Mouse (Mus musculus) limb, embryonic 13.5 days (tissue): ENCODE data around the gene Hist2h2ac. TPM values are rescaled to one million over a fixed set of nuclear protein-coding genes. Genes with fewer than 3 reads are reported as not detected.
"Not testable (repeated sequence)": the region's sequence is repeated elsewhere in the genome, so short reads cannot be mapped to it uniquely, and the experiment has no call there.

Experiments used
- ATAC-seq: fragments of 200-750 bp; cut with Nextera tagmentation; 2 replicates; pipeline ENCODE4 v1.8.0; 2017; ENCODE audit warnings: low read depth, moderate number of reproducible peaks, moderate TSS enrichment; ENCODE audit not compliant: low FRiP score
- H3K27ac ChIP-seq: fragments of 300-500 bp; sonication (generic); 2 replicates; pipeline ENCODE4 v1.5.1; 2015; ENCODE audit warnings: inconsistent platforms, mild to moderate bottlenecking, moderate library complexity
- H3K27me3 ChIP-seq: fragments of 300-500 bp; sonication (generic); 2 replicates; pipeline ENCODE4 v1.6.1; 2015; ENCODE audit warnings: mild to moderate bottlenecking, inconsistent platforms
- H3K36me3 ChIP-seq: fragments of 300-500 bp; sonication (generic); 2 replicates; pipeline ENCODE4 v1.6.1; 2015; ENCODE audit warnings: inconsistent platforms, mild to moderate bottlenecking, moderate library complexity
- H3K4me1 ChIP-seq: fragments of 300-500 bp; sonication (generic); 2 replicates; pipeline ENCODE4 v1.6.1; 2015; ENCODE audit warnings: inconsistent platforms
- H3K4me2 ChIP-seq: fragments of 300-500 bp; sonication (generic); replicated peaks from 2 replicates; pipeline ENCODE4 v1.6.1; 2015; ENCODE audit warnings: inconsistent platforms, mild to moderate bottlenecking, moderate library complexity
- H3K4me3 ChIP-seq: fragments of 300-500 bp; sonication (generic); 2 replicates; pipeline ENCODE4 v1.5.1; 2015; ENCODE audit warnings: moderate library complexity, mild to moderate bottlenecking, inconsistent platforms
- H3K9ac ChIP-seq: fragments of 300-500 bp; sonication (generic); 2 replicates; pipeline ENCODE4 v1.6.1; 2015; ENCODE audit warnings: mild to moderate bottlenecking, inconsistent platforms
- H3K9me3 ChIP-seq: fragments of 300-500 bp; sonication (generic); 2 replicates; pipeline ENCODE4 v1.6.1; 2016; ENCODE audit warnings: inconsistent platforms
- WGBS: fragments of 180-500 bp; shearing (Covaris S2); methylation state at CpG from one replicate; pipeline ENCODE4 v1.1.7; 2015; 5-methylcytosine and 5-hydroxymethylcytosine counted together
- polyA plus RNA-seq: library from polyadenylated mRNA; unstranded; fragments of >200 nt; fragmentation: Nextera tagmentation; extraction: Ambion mirVana; gene quantifications from 2 replicates; pipeline ENCODE4 v1.2.1, GENCODE M21; 2015

Hist2h2ac gene
- polyA plus RNA-seq, 1 experiment from 2014 or later = 11.1 TPM

- Histone ChIP-seq H3K4me1 (peaks cover 50% of the 10 kb centered on the region), H3K4me2 (peak within 1 kb of the TSS; percentile 64), H3K27ac (peak within 1 kb of the TSS; percentile 75), H3K9ac (peak within 1 kb of the TSS; percentile 70), H3K4me3 (peak within 1 kb of the TSS; percentile 45)
- 0% methylated on average over 1 of the region's 47 CpGs for WGBS
- not testable (repeated sequence) for H3K27me3 ChIP-seq, H3K9me3 ChIP-seq, H3K36me3 ChIP-seq
- peak; percentile 91 for ATAC-seq
These were observed 25.8 kb upstream of the Hist2h2ac start, which contains the start of gene Hist2h3c1 for GRCm38 (mm10) chr3:96246427-96246856. Hist2h3c1 (plus strand) TSS chr3:96246685.

- Histone ChIP-seq H3K27ac (peak overlapping the region; percentile 75; the same call in 1 of the 2 replicates), H3K4me2 (peak overlapping the region; percentile 53), H3K4me1 (peaks cover 50% of the 10 kb centered on the region), H3K4me3 (peak overlapping the region; percentile 39), H3K9ac (0 out of 2 replicates have a peak overlapping the region, but pooled peaks have one; percentile 59)
- not testable (repeated sequence) for H3K9me3 ChIP-seq, H3K27me3 ChIP-seq, H3K36me3 ChIP-seq, ATAC-seq
- WGBS = 0% methylated on average over 10 of the region's 21 CpGs
These were observed 25.3 kb upstream of the Hist2h2ac start for GRCm38 (mm10) chr3:96246018-96246417.

GRCm38 (mm10) chr3:96245003-96245886 lies 24.6 kb upstream of the Hist2h2ac start, which contains the start of gene Hist2h2aa1:
Hist2h2aa1 (plus strand) TSS chr3:96245497.
- 0% methylated on average over 45 of the region's 88 CpGs for whole genome bisulfite sequencing
- peak within 1 kb of the TSS; percentile 83 for H3K9ac ChIP-seq

GRCm38 (mm10) chr3:96243921-96244572 lies 23.4 kb upstream of the Hist2h2ac start:
- Histone ChIP-seq H3K4me1 (peaks cover 36% of the 10 kb centered on the region), H3K27ac (peak overlapping the region; percentile 99), H3K36me3 (no peaks in the 10 kb centered on the region), H3K4me2 (peak overlapping the region; percentile 66), H3K27me3 (no peaks in the 10 kb centered on the region), H3K4me3 (peak overlapping the region; percentile 53), H3K9ac (peak overlapping the region; percentile 83), H3K9me3 (no peaks in the 10 kb centered on the region)
- no peak for ATAC-seq
- WGBS = 81% methylated on average over 7 of the region's 7 CpGs

More at GRCm38 (mm10) chr3:96245003-96245886, 24.6 kb upstream of the Hist2h2ac start, which contains the start of gene Hist2h2aa1:
- H3K27me3 ChIP-seq, H3K9me3 ChIP-seq, H3K36me3 ChIP-seq: not testable (repeated sequence)
- Histone ChIP-seq H3K4me2 (peak within 1 kb of the TSS; percentile 66), H3K4me1 (peaks cover 46% of the 10 kb centered on the region), H3K27ac (peak within 1 kb of the TSS; percentile 99), H3K4me3 (peak within 1 kb of the TSS; percentile 53)
- peak; percentile 90 for ATAC-seq

- Histone ChIP-seq H3K27me3 (no peaks in the 10 kb centered on the region), H3K4me3 (peak overlapping the region; percentile 28), H3K4me2 (peak overlapping the region; percentile 52), H3K27ac (peak overlapping the region; percentile 85), H3K9me3 (no peaks in the 10 kb centered on the region), H3K4me1 (peaks cover 36% of the 10 kb centered on the region), H3K9ac (peak overlapping the region; percentile 61), H3K36me3 (no peaks in the 10 kb centered on the region)
- no peak for ATAC-seq
- WGBS = 82% methylated on average over 9 of the region's 9 CpGs
These were observed 20.1 kb upstream of the Hist2h2ac start for GRCm38 (mm10) chr3:96240799-96241197.

- not testable (repeated sequence) for H3K27me3 ChIP-seq, H3K36me3 ChIP-seq, H3K9me3 ChIP-seq
- peak; percentile 87 for ATAC-seq
- peak within 1 kb of the TSS; percentile 52 for H3K4me2 ChIP-seq
- H3K4me3 ChIP-seq = peak within 1 kb of the TSS; percentile 39
- H3K4me1 ChIP-seq = peaks cover 36% of the 10 kb centered on the region
- H3K27ac ChIP-seq = peak within 1 kb of the TSS; percentile 85
- 3% methylated on average over 42 of the region's 85 CpGs for WGBS
- peak within 1 kb of the TSS; percentile 61 for H3K9ac ChIP-seq
These were observed 19.5 kb upstream of the Hist2h2ac start, which contains the start of gene Hist2h2aa2 for GRCm38 (mm10) chr3:96239949-96240798. Hist2h2aa2 (minus strand) TSS chr3:96240276.

- WGBS = under 1% methylated on average over 17 of the region's 68 CpGs
- peak; percentile 89 for ATAC-seq
- H3K4me1 ChIP-seq = peaks cover 30% of the 10 kb centered on the region
These were observed 18.5 kb upstream of the Hist2h2ac start, which contains the start of gene Hist2h3c2 for GRCm38 (mm10) chr3:96238954-96239793. Hist2h3c2 (minus strand) TSS chr3:96239127.

GRCm38 (mm10) chr3:96237904-96238511 lies 17.3 kb upstream of the Hist2h2ac start:
- Histone ChIP-seq H3K9me3 (no peaks in the 10 kb centered on the region), H3K4me1 (peaks cover 24% of the 10 kb centered on the region), H3K27me3 (no peaks in the 10 kb centered on the region), H3K4me3 (peak overlapping the region; percentile 49), H3K27ac (peak overlapping the region; percentile 81), H3K4me2 (peak overlapping the region; percentile 67), H3K9ac (peak overlapping the region; percentile 75), H3K36me3 (no peaks in the 10 kb centered on the region)
- ATAC-seq = no peak
- under 1% methylated on average over 12 of the region's 12 CpGs for WGBS

More at GRCm38 (mm10) chr3:96238954-96239793, 18.5 kb upstream of the Hist2h2ac start, which contains the start of gene Hist2h3c2:
- H3K27me3 ChIP-seq, H3K9me3 ChIP-seq, H3K36me3 ChIP-seq: not testable (repeated sequence)
- Histone ChIP-seq H3K9ac (peak within 1 kb of the TSS; percentile 75), H3K27ac (peak within 1 kb of the TSS; percentile 81), H3K4me2 (peak within 1 kb of the TSS; percentile 67), H3K4me3 (peak within 1 kb of the TSS; percentile 49)

- Histone ChIP-seq H3K9me3 (no peaks in the 10 kb centered on the region), H3K9ac (peak overlapping the region; percentile 75), H3K4me1 (peaks cover 24% of the 10 kb centered on the region), H3K4me2 (peak overlapping the region; percentile 67), H3K27me3 (no peaks in the 10 kb centered on the region), H3K27ac (peak overlapping the region; percentile 79), H3K4me3 (peak overlapping the region; percentile 49), H3K36me3 (no peaks in the 10 kb centered on the region)
- ATAC-seq = no peak
- 21% methylated on average over 7 of the region's 7 CpGs for WGBS
These were observed 16.7 kb upstream of the Hist2h2ac start for GRCm38 (mm10) chr3:96237335-96237903.

- Histone ChIP-seq H3K27me3 (no peaks in the 10 kb centered on the region), H3K27ac (peak overlapping the region; percentile 79; the same call in 1 of the 2 replicates), H3K9me3 (no peaks in the 10 kb centered on the region), H3K4me2 (peak overlapping the region; percentile 67), H3K36me3 (no peaks in the 10 kb centered on the region), H3K4me3 (peak overlapping the region; percentile 49), H3K4me1 (peaks cover 24% of the 10 kb centered on the region), H3K9ac (peak overlapping the region; percentile 75)
- no peak for ATAC-seq
- 78% methylated on average over 4 of the region's 4 CpGs for whole genome bisulfite sequencing
These were observed 16.2 kb upstream of the Hist2h2ac start for GRCm38 (mm10) chr3:96236834-96237334.
